Mouse (Mus musculus): ENCODE measurements at regions not wholly inside any gene's neighbourhood (a gene's known extent, or its start where the extent isn't known, plus 50 kb on each side); places are given as distances from the start of the nearest gene placed in this dataset.
"Not testable (repeated sequence)": the region's sequence is repeated elsewhere in the genome, so short reads cannot be mapped to it uniquely, and the experiment has no call there.

DNA sequence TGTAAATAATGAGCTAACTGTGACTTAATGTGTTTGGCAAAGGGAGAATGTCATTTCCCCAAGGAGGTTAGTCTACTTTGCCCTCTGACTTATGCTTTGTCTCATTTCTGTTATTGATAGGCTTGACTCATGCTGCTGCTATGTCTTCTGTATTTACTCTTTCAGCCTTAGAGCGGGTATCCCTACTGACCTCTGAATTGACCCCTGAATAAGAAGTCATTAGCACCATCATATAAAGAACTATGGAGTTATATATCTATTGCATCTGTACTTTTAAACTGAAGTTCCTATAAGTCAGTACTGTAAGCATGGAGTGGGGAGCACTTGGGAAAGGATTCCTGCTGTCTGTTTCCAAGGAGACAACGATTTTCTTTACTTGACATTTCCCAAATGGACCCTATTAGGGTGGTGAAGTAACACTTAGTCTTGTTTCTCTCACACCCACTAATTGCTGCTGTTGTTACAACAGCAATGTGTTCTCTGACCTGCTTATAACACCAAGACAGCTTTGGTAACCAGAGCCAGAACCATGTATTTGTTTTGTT lies 75.3 kb upstream of the Cwc22 start:
- no peak for DNase-seq (ENCODE audit: low spot score in 2 of 2)

DNA sequence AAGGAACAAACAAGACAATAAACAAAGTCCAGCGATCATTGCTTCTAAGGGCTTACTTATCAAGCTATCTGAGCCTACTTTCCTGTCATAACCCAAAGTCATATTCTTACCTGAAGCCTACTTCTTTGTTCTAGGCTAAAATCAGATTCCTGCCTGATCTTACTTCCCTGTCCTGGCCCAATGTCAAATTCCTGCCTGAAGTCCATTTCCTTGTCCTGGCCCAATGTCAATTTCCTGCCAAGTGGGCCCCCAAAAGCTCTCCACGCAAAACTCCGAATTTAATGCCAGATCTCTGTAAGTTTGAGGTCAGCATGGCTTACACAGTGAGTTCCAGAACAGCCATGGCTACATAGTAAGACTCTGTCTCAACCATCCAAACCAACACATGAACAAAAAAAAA lies 74.3 kb upstream of the Cwc22 start:
- DNase-seq (ENCODE audit: low spot score in 2 of 2): no peak

DNA sequence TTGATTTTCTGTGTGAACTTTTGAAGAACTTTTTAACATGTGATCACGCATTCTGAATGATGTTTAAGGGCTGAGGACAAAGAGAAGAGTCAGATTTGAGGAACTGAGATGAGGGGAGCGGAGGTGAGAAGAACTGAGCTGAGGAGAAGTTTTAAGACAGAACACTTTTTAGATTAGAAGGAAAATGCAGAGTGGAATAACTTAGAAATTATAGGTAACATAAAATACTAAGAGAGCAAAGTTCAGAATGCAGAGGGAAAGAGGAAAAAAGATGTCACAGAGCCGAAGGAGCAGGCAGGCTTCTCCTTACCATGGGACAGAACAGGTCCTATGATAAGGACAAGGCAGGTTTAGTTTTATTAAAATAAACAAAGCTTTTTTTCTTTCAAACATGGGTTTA lies 73.7 kb upstream of the Cwc22 start:
- no peak for DNase-seq (ENCODE audit: low spot score in 2 of 2)

DNA sequence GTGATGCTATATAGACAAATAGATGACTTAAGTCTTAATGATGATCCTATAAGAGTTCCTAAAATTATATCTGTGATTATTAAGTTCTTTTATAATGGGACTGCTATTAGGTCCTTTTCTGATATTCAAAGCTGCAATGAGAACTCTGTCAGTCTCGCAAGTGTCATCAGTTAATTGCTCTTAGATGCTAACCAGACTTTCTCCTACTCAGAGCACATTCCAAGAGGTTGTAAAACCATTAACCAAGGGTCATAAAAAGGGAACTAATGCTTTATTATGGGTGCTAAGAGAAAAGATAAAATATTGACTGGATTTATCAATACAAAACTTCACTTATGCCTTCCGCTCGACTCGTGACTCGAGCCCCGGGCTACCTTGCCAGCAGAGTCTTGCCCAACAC lies 66.3 kb upstream of the Cwc22 start:
- not testable (repeated sequence) for DNase-seq (ENCODE audit: low spot score in 2 of 2)

DNA sequence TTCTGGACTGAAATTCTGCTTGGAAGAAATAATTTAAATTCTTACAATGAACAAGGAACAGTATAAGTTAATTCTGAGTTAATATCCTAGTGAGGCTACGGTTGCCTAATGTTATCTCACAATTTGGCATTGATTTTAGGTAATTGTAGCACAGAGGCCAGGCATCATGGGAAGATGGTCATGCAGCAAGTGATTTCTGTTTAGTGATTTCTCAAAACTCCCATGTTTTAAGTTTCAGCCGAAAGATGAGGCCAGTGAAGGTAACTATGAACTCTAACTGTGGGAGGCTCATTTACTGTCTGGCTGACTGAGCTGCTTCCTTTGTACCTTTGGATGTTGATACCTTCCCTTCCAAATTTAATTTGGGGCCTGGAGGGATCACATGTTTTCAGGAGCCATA lies 65.6 kb upstream of the Cwc22 start:
- no peak for DNase-seq (ENCODE audit: low spot score in 2 of 2)

DNA sequence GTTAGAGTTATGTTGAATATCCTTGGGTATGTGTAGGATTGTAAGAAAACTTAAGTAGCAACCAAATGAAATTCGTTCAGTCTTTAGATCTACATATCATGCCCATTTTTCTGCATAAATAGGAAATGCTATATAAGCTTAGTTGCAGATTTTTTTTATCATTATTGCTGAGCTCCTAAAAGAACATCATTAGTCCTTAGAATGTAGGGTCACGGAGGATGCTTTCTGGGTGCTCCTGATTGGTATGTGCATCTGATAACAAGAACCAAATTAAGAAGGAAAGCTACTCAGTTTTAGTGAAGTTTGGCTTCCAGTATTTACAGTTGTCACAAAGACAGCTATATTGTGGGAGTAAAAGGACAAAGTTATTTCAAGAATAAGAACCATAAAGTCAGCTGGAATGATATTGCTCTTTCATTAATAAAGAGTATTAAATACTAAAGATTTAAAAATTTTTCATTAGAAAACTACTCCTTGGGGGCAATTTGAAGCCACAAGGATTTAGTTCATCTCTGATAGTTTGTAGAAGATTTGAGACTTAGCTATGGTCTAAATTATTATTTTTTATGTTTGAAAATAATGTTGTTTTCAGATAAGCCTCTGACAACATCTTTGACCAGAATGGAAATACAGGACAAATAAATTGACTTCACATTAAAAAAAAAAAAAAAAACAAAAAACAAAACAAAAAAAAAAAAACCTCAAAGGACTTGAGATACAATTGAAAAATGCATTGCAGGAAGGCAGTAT lies 65.1 kb upstream of the Cwc22 start:
- DNase-seq (ENCODE audit: low spot score in 2 of 2): no peak

DNA sequence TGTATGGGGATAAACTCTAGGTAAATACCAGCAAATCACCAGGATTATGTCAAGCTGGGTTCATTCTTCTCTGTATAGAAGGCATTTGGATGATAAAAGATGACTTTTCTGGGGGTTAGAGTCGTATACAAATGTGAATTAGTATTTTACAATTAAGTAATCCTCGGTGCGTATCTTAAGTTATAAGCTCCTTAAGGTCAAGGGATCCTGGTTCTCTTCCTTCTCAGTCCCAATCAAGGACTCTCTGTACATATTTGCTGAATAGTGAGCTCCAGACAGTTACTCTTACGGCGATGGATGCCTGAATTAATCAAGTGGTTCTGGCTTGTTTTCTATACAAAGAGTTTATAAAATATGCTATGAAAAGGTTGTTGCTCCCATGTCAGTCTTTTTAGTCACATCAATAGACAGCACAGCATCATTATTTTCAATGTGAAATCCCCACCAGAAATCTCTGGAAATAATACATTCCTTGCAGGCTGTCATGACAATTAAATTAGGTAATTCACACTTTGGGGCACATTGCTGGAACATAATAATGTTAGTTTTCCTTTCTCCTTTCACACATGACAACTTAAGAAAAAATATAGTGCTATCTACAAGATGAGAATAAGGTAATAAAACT lies 64.0 kb upstream of the Cwc22 start:
- DNase-seq (ENCODE audit: low spot score in 2 of 2): no peak

DNA sequence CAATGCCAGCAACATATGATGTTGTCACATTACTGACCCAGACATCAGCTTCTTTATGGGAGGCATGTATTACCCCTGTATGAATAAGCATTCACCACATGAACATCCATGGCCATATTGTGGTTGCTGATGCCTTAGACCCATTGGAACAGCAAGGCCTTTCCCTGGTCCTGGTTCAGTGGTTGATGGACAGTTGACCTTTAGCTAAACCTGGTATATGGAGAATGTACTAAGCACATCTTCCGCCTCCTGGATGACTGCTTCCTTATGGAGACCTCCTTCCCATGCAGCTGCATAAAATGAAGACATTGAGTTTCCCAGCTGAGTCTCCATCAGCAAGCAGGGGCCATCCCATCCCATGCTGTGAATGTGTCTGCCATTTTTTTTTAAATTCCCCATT lies 61.9 kb upstream of the Cwc22 start:
- no peak for DNase-seq (ENCODE audit: low spot score in 2 of 2)

DNA sequence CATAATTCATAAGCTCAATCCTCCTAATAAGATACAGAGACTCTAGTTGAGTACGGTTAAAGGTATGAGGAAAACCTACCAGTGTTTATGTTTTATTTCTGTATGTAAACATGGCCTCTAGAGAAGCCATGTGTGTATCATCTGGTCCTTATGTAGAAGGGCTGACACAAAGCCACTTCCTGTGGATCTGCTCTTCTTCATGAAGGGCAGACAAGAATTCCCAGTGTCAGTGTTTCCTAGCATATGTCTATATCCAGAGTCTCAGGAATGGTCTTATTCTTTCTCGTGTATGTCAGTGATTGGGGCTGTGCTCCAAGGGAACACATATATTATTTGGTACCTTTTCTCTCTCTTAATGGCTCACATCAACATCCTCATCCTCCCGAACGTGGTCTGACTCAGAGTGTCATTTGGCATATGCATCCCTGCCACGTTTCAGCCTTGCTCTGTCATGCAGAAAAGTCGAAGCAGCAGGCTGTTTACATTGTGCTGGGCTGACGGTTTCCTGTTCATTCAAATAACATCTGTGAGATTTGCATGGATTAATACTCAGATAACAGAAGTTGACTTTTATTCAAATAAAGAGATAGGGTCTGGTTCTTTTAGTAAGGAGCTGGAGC lies 59.3 kb upstream of the Cwc22 start:
- no peak for DNase-seq (ENCODE audit: low spot score in 2 of 2)

DNA sequence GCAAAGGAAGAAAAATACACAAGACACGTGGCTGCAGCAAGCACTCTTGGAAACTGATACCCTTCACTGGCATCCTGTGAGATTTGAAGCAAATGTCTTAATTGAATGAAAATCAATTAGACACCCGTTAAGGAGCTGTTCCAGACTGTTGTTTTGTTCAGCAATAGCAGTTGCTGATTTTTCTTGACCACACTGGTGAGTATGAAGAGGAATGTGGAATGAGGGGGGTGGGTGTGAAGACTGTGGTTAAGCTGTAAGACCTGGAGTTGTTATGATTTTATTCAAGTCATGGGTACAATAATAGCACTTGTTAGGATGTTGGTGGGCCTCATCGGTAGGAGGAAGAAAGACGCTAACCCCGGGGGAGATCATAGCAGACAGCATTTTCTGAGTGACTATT lies 58.3 kb upstream of the Cwc22 start:
- no peak for DNase-seq (ENCODE audit: low spot score in 2 of 2)

All from adrenal gland, adult 18-20 months (tissue).